Mouse (Mus musculus) forelimb bud, embryonic 11.5 days (tissue): ENCODE results near the gene Mt3.
"Not testable (repeated sequence)": the region's sequence is repeated elsewhere in the genome, so short reads cannot be mapped to it uniquely, and the experiment has no call there.

Experiments
- DNase-seq: peaks from one replicate; pipeline ENCODE4 v3.0.0-alpha.2; 2012; ENCODE audit warnings: low read depth, low spot score

The Mt3 gene

DNA sequence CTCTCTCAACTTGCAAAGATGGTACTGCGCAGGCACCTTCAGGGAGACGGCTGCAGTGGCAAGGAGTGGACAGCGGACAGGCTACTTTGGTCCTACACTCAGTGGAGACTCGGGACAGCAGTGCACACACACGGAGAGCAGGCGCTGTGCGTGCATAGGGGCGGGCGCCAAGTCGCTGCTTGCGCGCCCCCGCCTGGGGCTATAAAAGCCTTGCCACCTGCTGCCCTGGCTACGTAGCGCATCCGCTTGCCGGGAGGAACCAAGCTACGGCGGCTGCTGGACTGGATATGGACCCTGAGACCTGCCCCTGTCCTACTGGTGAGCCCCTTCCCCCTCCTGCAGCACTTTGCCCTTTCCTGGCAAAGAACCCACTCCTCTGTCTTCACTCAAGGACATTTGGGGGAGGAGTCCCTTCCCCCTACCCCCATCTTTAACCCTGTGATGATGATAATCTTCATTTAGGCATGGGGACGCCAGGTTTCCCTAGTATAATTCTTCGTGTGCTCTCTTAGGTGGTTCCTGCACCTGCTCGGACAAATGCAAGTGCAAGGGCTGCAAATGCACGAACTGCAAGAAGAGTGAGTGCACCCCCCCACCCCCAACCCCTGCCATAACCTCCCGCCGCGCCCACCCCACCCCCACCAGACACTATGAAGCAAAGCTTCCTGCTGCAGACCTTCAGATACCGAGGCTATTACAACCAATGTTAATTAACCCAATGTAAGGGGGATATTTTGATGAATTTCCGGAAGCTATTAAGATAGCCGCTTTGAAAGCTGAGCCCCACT, at the start of gene Mt3:
Gene Mt3 (plus strand): TSS at position 95 of the 788 bp plus-strand sequence.
- peak; percentile 43 for DNase-seq

DNA sequence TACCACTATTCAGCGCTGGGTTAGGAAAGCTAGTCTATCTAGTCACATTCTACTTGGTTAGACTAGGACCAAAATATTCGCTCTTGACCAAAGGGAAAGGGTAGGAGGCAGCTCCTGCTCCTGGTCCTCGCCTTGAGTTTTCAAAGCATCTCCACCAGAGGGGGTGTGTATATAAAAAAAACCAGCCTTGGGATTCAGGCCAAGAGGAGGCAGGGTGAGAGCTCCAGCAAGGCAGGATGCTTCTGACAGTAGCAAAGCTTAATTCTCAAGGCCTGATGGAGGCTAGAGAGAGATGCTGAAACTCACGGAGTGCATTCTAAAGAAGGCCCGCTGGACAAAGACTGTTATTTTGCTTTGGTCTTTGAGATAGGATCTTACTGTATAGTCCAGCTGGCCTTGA, 48.3 kb upstream of the Mt3 start:
- no peak for DNase-seq

DNA sequence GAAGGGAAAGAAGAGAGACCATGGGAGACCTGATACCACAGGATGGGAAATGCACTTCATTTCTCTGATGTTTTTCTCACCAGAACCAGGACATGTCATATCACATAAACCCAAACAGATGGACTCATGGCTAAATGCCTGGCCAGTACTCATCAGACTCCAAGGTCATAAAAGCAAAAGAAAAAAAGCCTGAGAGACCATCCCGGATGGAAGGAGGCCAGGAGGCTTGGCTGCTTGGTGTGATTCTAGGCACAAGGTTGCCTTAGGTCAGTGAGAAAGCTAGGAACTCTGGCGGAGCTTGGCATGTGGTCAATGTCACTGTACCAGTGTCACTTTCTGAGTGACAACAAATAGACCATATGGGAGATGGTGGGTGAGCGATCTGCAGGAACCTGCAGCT, 44.5 kb upstream of the Mt3 start:
- DNase-seq, result no peak

DNA sequence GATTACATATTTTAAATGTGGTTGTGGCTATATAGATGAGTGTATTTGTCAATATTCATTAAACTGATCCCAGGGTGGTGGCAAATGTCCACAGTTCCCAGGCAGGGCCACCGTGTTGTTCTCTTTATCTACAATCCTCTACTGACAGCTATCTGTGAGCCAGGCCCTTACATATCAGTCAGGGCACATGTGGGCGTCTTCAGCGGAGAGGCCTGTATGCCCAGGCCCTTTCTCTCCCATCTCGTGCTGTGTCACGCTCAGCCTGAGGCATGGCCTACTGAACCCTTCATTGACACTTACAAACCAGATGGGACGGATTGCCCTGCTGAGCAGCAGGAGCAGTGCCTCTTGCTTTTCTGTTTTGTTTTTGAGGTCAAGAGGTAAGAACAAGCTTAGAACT, 43.0 kb upstream of the Mt3 start:
- no peak for DNase-seq

DNA sequence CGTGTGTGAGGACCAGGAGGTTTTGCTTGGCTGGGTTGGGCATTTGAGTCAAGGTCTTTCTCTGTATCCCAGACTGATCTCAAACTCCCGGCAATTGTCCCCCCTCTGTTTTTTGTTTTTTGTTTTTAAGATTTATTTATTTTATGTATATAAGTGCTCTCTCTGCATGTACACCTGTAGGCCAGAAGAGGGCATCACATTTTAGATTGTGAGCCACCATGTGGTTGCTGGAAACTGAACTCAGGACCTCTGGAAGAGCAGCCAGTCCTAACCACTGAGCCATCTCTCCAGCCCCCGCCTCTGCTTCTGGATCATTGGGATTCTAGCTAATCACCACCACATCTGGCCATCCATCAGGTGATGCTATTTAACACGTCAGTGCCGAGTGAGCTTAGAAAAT, 42.6 kb upstream of the Mt3 start:
- no peak for DNase-seq

DNA sequence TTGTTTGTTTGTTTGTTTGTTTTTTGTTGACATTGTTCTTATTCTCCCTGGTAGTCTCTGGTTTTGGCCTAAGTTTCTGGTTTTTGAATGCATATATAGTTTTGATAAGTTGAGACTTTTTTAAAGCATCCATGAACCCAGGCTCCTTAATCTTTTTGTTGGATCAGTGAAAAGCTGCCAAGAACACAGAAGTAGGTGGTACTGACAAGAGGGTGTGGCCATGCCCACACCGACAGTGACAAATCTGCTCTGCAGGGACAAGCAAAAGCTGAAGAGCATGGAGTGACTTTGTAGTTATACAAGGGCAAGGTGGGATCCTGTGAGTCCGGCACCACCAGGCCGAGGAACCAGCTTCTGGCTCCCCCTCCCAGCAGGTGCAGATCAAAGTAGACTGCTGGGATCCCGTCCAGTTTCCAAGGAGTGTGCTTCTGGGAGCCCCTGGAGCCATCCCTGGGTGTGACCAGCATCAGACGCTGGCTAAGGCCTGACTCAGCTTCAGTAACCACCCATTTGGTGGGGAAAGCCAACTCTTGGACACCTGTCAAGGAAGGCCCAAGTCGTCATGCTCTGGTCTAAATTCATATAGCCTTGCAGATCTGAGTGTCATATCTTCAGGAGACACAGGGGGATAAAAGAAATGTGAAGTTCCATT, 41.8 kb upstream of the Mt3 start:
- no peak for DNase-seq

DNA sequence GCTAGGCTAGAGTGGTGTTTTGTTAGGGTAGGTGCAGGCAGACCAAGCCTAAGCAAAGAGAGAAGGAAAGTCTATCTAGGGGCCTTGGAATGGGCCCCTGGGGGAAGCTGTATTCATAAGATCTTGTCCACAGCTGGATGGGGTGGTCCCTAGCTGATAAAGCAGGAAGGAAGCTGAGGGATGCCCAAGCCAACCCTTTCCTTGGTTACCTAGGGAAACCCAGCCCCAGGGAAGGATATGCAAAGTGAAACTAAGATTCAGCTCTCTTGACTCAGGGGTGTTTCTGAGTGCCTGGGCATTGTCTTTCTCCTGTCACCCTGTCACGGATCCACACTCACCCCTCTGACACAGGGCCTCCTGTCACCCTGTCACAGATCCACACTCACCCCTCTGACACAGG, 39.0 kb upstream of the Mt3 start:
- DNase-seq, result no peak

DNA sequence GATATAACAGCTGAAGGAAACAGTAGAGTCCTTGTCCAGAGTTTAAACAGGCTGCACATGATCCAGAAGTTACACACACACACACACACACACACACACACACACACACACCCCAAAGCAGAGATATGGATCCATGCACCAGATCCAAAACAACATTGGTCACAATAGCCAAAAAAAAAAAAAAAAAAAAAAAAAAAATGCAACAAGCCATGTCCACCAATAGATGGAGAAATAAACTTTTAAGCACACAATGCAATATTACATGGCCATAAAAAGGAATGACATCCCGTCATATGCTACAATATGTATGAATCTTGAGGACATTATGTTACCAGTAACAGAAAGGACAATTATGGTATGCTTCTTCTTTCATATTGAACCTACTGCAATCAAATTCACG, 38.4 kb upstream of the Mt3 start:
- no peak for DNase-seq

DNA sequence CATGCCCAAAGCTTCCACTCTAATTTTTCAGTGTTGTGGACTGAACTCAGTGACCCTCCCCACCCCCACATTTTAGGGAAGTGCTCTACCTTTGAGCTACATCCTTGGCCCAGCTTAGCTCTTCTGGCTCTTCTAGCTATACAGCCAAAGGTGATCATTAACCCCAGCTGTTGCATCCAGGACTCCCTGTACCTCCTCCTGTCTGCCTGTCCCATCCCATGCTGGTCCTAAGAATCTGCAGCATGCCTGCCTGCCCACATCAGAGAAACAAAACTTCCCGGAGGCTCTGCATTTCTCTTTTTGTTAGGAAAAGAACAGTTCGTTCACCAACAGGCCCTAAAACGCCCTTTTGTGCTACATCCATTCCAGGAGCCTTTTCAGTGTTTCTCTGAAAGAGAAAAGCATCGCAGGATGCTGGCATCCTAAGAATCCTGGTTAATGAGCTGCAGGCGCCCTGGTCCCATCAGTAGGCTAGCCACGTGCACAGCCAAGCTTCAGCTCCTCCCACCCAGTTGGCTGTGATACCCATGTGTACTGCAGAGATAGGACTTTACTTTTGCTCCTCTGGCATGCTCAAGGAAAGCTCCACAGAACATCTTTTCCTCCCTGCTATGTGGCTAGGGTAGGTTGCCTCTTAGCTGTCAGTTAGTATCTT, 33.5 kb upstream of the Mt3 start:
- DNase-seq, result peak; percentile 19

DNA sequence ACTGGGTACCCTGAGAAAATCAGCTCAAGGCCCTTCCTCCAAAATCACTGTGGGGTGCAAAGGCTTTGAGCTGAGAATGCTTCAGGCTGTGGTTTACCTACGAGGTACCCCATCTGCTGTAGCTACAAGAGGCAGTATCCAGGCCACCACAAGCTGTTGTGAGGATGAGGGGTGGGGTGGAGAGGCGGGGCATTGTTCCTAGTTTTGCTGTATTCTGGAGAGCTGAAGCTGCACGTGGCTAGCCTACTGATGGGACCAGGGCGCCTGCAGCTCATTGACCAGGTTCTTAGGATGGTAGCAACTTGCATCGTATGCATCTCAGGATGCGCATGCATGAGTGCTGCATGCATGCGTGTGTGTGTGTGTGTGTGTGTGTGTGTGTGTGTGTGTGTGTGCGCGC, 30.8 kb upstream of the Mt3 start:
- DNase-seq, result no peak

DNA sequence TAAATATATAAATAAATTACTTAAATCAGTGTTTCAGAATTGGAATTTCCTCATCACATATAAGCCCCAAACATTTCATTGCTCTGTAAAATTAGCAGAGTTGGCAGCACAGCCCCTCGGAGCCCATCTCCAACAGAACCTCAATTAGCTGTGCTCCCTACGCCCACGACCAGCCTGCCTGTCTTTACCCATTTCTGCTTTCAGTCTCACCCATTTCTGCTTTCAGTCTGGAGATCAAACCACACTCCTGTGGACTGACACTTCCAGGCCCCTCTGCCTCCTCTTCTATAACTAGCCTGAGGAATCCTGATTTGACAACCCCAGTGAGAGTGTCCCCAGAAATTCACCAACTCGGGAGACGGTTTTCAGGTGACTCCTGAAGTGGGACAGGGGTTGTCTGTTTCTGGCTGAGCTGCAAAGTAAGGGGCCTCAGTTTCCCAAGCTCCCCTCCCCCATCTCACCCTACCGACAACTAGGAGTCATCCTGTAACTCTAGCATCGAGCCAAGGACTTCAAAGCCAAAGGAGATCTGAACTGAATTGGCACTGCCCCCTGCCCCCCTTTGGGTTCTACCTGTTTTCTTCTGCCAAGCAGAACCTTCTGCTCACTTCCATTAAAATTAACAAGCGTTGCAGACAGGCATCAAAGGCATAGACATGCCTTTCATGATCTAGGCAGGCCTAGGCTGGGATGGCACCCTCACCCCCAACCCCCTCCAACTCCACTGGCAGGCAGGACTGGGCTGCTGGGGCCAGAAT, 29.5 kb upstream of the Mt3 start:
- DNase-seq, result no peak

DNA sequence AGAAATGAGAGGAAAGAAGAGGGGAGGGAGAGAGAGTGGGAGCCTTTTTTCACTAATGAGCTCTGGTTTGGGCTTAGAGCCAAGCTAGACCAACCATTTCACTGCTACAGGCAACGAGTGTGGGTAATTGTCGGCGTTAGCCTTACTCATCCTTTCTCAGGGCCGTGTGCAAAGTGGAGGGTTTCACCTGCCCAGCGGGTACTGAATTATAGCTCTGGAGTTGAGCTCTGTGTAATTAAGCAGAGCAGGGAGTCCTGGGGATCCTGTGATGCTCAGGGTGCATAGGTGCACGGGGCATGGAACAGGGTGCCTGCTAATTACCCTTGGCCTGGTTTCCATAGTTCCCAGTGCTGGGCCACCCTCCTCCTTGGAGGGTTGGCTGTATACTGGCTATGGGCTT, 24.7 kb upstream of the Mt3 start:
- no peak for DNase-seq

DNA sequence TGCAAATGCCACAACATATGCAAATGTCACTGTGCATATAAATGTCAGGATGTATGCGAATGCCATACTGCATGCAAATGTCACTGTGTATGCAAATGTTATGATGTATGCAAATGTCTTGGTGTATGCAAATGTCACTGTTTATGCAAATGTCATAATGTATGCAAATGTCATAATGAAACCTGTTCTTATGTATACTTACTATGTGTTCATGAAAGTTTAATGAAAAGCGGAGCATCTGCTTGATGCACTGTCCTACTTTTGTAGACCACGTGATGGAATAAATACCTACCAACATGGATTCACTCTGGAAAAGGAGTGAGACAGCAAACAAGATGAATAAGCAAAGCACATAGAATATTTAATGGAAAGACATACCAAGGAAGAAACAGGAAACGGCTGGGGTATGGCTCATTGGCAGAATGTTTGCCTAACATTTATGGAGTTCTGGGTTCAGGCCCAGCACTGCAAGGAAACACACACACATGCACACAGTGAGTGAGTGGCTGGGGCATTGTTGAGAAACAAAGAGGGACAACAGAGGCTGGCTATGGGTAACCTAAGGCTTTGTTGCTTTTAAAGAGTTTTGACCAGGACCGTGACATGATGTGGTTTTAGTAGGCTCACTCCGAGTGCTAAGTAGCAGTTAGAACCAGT, 23.1 kb upstream of the Mt3 start:
- no peak for DNase-seq

DNA sequence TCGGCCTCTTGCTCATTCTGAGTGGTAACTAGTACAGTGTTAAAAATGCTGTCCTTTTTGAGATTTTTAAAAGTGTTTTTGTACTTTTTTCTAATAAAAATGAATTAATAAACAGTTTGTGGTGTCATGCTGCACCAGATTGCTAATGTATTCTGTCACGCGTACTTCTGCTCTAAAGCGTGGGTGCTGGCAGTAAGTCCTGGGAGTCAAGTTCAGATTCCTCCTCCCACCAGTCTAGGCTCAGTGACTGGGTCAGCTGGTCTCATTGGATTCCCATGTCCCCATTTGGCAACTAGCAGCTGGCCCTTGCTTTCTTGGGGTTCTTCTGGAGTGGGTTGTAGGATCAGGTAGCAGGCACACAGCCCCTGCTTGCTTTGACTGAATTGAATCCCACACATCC, 22.3 kb upstream of the Mt3 start:
- DNase-seq, result no peak

DNA sequence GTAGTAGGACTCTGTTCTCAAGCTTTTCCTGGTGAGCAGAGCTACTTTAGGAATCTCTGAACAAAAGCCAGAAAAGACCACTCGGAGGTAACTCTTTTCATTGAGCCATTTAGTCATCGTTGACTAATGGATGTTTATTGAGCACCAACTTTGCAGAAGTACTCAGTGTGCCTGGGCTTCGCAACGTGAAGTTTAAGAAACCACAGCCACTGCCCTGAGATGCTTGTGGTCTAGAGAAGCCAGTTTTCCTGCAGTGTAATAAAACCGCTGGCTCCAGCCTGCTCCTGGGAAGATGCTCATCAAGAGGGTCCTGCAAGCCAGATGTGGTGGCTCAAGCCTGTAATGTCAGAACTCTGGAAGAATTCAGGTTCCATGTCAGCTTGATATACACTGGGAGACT, 20.3 kb upstream of the Mt3 start:
- no peak for DNase-seq

DNA sequence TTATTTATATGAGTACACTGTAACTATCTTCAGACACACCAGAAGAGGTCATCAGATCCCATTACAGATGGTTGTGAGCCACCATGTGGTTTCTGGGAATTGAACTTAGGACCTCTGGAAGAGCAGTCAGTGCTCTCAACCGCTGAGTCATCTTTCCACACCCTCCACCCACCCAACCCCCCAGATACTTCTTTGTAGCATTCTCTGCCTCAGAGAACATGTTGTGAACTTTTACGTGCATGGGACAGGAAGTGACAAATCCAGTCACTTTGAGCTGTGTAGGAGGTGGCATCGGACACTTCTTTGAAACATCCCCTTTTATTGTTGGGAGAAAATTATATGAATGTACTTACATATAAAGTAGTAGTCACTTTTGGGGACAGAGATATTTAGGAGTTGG, 17.8 kb upstream of the Mt3 start:
- DNase-seq, result not testable (repeated sequence)

DNA sequence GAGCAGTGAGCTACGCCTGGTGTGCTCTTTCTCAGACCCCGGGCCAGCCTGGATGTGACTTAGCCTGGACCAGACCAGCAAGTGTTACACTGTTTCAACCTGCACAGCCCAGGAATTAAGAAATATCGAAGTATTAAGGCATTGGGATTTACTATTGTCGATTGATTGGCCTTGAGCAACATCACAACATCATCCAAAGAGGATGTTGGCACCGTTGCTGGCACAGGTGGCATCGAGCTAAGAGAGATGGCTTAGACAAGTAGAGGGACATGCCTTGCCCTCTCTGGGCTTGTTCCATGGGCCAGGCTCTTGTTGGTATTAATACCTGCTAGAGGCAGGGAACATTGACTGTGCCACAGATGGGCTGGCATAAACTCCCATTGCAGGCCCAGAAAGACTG, 16.9 kb upstream of the Mt3 start:
- DNase-seq, result no peak

DNA sequence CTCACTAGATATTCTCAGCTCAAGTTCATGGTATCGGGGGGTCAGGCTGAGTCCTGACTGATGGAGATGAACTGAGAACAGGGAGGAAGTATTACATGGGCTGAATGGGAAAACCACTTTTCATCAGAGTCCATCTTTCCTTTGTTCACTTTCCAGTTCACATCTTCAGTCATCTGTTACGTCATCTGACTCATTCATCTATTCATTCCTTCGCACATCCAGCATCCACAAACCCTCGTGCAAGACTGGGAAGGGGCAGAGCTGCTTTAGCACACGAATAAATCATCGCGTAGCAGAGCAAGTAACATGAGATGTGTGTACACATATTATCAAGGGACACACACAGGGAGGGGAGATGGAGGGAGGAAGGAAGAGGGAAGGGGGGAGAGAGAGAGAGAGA, 16.2 kb upstream of the Mt3 start:
- no peak for DNase-seq

DNA sequence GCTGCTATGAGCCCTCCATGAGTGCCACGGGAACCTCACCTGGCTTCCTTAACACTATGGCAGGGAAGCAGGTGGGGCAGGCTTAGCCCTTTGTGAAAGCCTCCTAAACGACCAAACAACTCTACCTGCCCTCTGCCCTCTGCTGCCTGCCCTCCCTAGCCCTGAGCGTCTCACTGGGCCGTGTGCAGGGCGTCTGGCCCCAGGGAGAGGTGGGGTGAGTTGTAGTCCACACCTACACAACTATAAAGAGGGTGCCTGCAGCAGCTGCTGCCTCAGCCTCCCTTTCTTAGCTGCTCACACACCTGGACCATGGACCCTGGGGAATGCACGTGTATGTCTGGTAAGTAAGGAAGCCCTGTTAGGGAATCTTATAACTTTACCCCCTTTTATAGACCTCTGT, 15.5 kb upstream of the Mt3 start, which contains the start of gene Mt4:
Gene Mt4 (plus strand): TSS at position 265 of the 400 bp plus-strand sequence.
- DNase-seq, result no peak

DNA sequence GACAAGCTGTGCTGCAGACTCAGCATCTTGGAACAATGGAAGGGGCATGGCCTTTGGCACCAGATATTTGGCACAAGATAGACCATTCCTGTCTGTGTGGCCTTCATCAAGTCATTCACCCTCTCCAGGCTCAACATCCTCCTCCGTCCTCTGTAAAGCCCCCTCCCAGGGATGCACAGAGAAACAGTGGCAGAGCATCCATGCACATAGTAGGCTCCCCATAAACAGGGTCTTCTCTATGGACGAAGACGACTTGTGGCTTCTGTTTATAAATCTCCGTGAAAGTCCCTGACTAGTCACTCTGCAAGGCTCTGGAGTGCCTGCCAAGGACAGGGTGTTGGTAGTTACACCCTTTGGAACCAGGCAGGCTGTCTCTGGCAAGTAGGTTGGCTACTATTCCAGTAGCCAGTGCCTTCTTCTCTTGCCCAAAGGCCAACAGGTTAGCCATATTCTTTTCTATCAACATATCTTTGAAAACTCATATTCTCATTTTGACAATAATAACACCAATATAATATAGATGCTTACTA, 12.1 kb upstream of the Mt3 start:
- no peak for DNase-seq

DNA sequence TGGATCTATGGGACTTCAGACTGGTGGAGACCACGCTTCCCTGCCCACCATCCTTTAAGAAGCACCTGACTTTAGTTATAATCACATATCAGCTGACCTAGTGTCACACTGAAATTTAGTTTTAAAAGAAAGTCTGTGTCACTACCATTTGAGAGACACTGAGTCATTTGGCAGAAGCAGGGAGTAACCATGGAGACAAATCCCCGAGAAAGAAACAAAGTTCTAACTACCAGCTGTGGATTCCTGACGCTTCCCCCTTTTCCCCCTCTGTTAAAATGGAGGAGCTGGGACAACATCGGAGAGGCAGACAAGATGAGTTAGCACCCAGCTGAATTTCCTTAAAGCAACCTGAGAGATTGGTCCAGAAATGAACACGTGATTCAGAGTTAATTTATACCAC, 4.2 kb upstream of the Mt3 start:
- no peak for DNase-seq
